Mouse (Mus musculus): ENCODE measurements around the gene Atf3. TPM values are rescaled to one million over a fixed set of nuclear protein-coding genes. Genes with fewer than 3 reads are reported as not detected.

Gene Atf3
- polyA plus RNA-seq, 1 experiment from 2014 or later = 1.5 TPM

- Histone ChIP-seq H3K9me3 (no peaks in the 10 kb centered on the region), H3K27ac (replicated peaks) (no peak overlapping the region), H3K4me2 (replicated peaks) (peak overlapping the region; percentile 98), H3K9ac (replicated peaks) (peak overlapping the region; percentile 76), H3K4me3 (peak overlapping the region; percentile 85), H3K27me3 (no peaks in the 10 kb centered on the region), H3K36me3 (no peaks in the 10 kb centered on the region), H3K4me1 (peaks cover 16% of the 10 kb centered on the region)
- no peak for ATAC-seq (replicated peaks)
- WGBS = 58% methylated on average over 9 of the region's 9 CpGs
Measured at GRCm38 (mm10) chr1:191224981-191225703, 7.3 kb upstream of the Atf3 start.

GRCm38 (mm10) chr1:191224302-191224980 is 6.6 kb upstream of the Atf3 start:
- Histone ChIP-seq H3K4me1 (peaks cover 16% of the 10 kb centered on the region), H3K9ac (replicated peaks) (peak overlapping the region; percentile 76), H3K4me2 (replicated peaks) (peak overlapping the region; percentile 98), H3K9me3 (no peaks in the 10 kb centered on the region), H3K27ac (replicated peaks) (peak overlapping the region; percentile 41; the same call in 1 of the 2 replicates), H3K36me3 (no peaks in the 10 kb centered on the region), H3K4me3 (peak overlapping the region; percentile 85), H3K27me3 (no peaks in the 10 kb centered on the region)
- peak; percentile 90 for ATAC-seq (replicated peaks)
- WGBS = 2% methylated on average over 57 of the region's 57 CpGs

- Histone ChIP-seq H3K4me3 (peak overlapping the region; percentile 85), H3K27me3 (no peaks in the 10 kb centered on the region), H3K9me3 (no peaks in the 10 kb centered on the region), H3K4me2 (replicated peaks) (peak overlapping the region; percentile 98), H3K27ac (replicated peaks) (no peak overlapping the region), H3K9ac (replicated peaks) (peak overlapping the region; percentile 76), H3K4me1 (peaks cover 16% of the 10 kb centered on the region), H3K36me3 (no peaks in the 10 kb centered on the region)
- ATAC-seq (replicated peaks) = peak; percentile 74
- 51% methylated on average over 10 of the region's 10 CpGs for WGBS
Measured at GRCm38 (mm10) chr1:191223930-191224301, 6.1 kb upstream of the Atf3 start.

- no peaks in the 10 kb centered on the region; the same call in 1 of the 2 replicates for H3K27me3 ChIP-seq
- no peak overlapping the region for H3K9ac ChIP-seq (replicated peaks)
- H3K9me3 ChIP-seq = no peaks in the 10 kb centered on the region
- no peak for ATAC-seq (replicated peaks)
- H3K4me2 ChIP-seq (replicated peaks) = no peak overlapping the region
- 84% methylated on average over 4 of the region's 4 CpGs for WGBS
- no peak overlapping the region for H3K4me3 ChIP-seq
- no peaks in the 10 kb centered on the region for H3K36me3 ChIP-seq
- H3K4me1 ChIP-seq = peaks cover 16% of the 10 kb centered on the region
- no peak overlapping the region for H3K27ac ChIP-seq (replicated peaks)
Measured at GRCm38 (mm10) chr1:191222031-191222430, 4.2 kb upstream of the Atf3 start.

DNA sequence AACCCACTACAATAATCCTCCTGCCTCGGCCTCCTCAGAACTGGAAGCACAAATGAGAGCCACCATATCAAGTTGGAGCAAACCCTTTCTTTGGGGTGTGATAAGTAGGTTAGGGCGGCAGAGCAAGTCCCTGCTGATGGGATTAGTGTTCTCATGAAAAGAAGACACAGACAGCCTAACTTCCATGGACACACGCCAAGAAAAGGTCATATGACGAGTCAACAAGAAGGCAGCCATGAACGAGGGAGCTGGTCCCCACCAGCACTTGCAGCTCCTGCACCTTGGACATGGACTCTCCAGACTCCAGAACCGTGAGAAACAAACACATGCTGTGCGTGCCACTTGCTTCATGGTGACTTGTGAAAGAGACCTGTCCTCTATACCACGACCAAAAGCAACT is 2.7 kb upstream of the Atf3 start:
- no peak overlapping the region for H3K27ac ChIP-seq (replicated peaks)
- H3K4me3 ChIP-seq = no peak overlapping the region
- 72% methylated on average over 8 of the region's 8 CpGs for WGBS
- no peaks in the 10 kb centered on the region for H3K36me3 ChIP-seq
- ATAC-seq (replicated peaks) = no peak
- peaks cover 16% of the 10 kb centered on the region for H3K4me1 ChIP-seq
- no peaks in the 10 kb centered on the region; the same call in 1 of the 2 replicates for H3K27me3 ChIP-seq
- no peaks in the 10 kb centered on the region for H3K9me3 ChIP-seq
- H3K4me2 ChIP-seq (replicated peaks) = no peak overlapping the region
- H3K9ac ChIP-seq (replicated peaks) = no peak overlapping the region

DNA sequence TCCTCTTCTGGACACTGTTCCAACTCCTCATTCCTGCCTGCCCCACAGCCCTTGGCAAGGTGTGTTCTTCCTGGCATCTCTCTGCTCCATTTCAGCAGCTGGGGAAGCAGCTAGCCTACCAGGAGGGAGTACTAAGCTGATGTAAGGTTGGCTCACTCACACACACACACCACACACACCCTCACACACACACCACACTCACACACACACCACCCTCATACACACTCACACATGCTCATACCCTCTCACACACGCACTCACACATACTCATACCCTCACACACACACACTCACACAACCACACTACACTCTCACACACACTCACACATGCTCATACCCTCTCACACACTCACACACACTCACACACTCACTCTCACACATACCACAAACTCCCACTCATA is 1.9 kb upstream of the Atf3 start:
- 89% methylated on average over 1 of the region's 1 CpGs for WGBS
- ATAC-seq (replicated peaks) = no peak
- H3K27me3 ChIP-seq = no peaks in the 10 kb centered on the region; the same call in 1 of the 2 replicates
- H3K9me3 ChIP-seq = no peaks in the 10 kb centered on the region
- no peak overlapping the region for H3K27ac ChIP-seq (replicated peaks)
- H3K4me2 ChIP-seq (replicated peaks) = no peak overlapping the region
- H3K9ac ChIP-seq (replicated peaks) = no peak overlapping the region
- H3K4me3 ChIP-seq = no peak overlapping the region
- H3K4me1 ChIP-seq = peaks cover 8% of the 10 kb centered on the region
- H3K36me3 ChIP-seq = no peaks in the 10 kb centered on the region

- Histone ChIP-seq H3K4me2 (replicated peaks) (no peak overlapping the region), H3K27me3 (no peaks in the 10 kb centered on the region; the same call in 1 of the 2 replicates), H3K4me3 (no peak overlapping the region), H3K9me3 (no peaks in the 10 kb centered on the region), H3K4me1 (peaks cover under 1% of the 10 kb centered on the region), H3K9ac (replicated peaks) (no peak overlapping the region), H3K36me3 (no peaks in the 10 kb centered on the region), H3K27ac (replicated peaks) (no peak overlapping the region)
- ATAC-seq (replicated peaks) = no peak
- 83% methylated on average over 5 of the region's 5 CpGs for WGBS
Measured at GRCm38 (mm10) chr1:191218583-191218982, 744 bp upstream of the Atf3 start.

GRCm38 (mm10) chr1:191215776-191216661 is 1.8 kb downstream of the Atf3 start:
- Histone ChIP-seq H3K27ac (replicated peaks) (no peak overlapping the region), H3K4me2 (replicated peaks) (no peak overlapping the region), H3K4me1 (no peaks in the 10 kb centered on the region), H3K4me3 (no peak overlapping the region), H3K36me3 (no peaks in the 10 kb centered on the region), H3K9ac (replicated peaks) (no peak overlapping the region), H3K27me3 (no peaks in the 10 kb centered on the region; the same call in 1 of the 2 replicates), H3K9me3 (no peaks in the 10 kb centered on the region)
- 35% methylated on average over 19 of the region's 19 CpGs for WGBS
- ATAC-seq (replicated peaks) = no peak

GRCm38 (mm10) chr1:191211096-191211495 is 6.7 kb downstream of the Atf3 start:
- no peak overlapping the region for H3K4me2 ChIP-seq (replicated peaks)

GRCm38 (mm10) chr1:191205791-191206190 is 12.0 kb downstream of the Atf3 start:
- H3K9me3 ChIP-seq = no peaks in the 10 kb centered on the region
- H3K4me2 ChIP-seq (replicated peaks) = no peak overlapping the region
- no peak overlapping the region for H3K4me3 ChIP-seq
- H3K36me3 ChIP-seq = no peaks in the 10 kb centered on the region
- no peaks in the 10 kb centered on the region for H3K27me3 ChIP-seq
- H3K27ac ChIP-seq (replicated peaks) = no peak overlapping the region
- H3K9ac ChIP-seq (replicated peaks) = no peak overlapping the region
- ATAC-seq (replicated peaks) = no peak
- WGBS = 81% methylated on average over 5 of the region's 5 CpGs
- H3K4me1 ChIP-seq = no peaks in the 10 kb centered on the region

More at GRCm38 (mm10) chr1:191211096-191211495, 6.7 kb downstream of the Atf3 start:
- 33% methylated on average over 2 of the region's 2 CpGs for WGBS
- Histone ChIP-seq H3K4me1 (no peaks in the 10 kb centered on the region), H3K36me3 (no peaks in the 10 kb centered on the region), H3K9me3 (no peaks in the 10 kb centered on the region), H3K27ac (replicated peaks) (no peak overlapping the region), H3K27me3 (no peaks in the 10 kb centered on the region), H3K9ac (replicated peaks) (no peak overlapping the region), H3K4me3 (no peak overlapping the region)
- no peak for ATAC-seq (replicated peaks)

DNA sequence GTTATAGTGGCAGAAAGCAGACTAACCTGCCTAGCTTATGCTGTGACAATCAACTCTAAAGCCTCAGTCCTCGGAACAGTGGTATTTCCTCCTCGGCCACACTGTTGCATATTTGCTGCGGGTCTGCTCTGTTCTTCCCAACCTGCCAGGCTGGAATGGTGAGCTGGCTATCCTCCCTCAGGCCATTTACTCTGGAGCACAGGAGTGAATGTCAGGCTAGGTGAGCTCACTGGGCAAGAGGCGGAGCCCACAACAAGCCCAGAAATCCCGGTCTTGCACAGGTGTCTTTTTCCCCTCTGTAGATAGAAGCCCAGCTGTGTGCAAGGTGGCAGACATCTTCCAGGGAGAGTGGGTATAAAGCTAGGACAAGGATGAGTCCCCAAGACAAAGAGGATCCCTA is 13.0 kb downstream of the Atf3 start:
- Histone ChIP-seq H3K27me3 (no peaks in the 10 kb centered on the region), H3K36me3 (no peaks in the 10 kb centered on the region), H3K9ac (replicated peaks) (no peak overlapping the region), H3K4me3 (no peak overlapping the region), H3K4me1 (no peaks in the 10 kb centered on the region), H3K27ac (replicated peaks) (no peak overlapping the region), H3K9me3 (no peaks in the 10 kb centered on the region), H3K4me2 (replicated peaks) (no peak overlapping the region)
- no peak for ATAC-seq (replicated peaks)
- 85% methylated on average over 5 of the region's 5 CpGs for WGBS

GRCm38 (mm10) chr1:191203496-191203895 is 14.3 kb downstream of the Atf3 start:
- Histone ChIP-seq H3K4me1 (no peaks in the 10 kb centered on the region), H3K4me3 (no peak overlapping the region), H3K9me3 (no peaks in the 10 kb centered on the region), H3K4me2 (replicated peaks) (no peak overlapping the region), H3K27me3 (no peaks in the 10 kb centered on the region), H3K9ac (replicated peaks) (no peak overlapping the region), H3K27ac (replicated peaks) (no peak overlapping the region), H3K36me3 (no peaks in the 10 kb centered on the region)
- no peak for ATAC-seq (replicated peaks)
- WGBS = 72% methylated on average over 2 of the region's 2 CpGs

All from forebrain, embryonic 15.5 days (tissue).